Mouse (Mus musculus): ENCODE results near the gene Gm7714.
"Not testable (repeated sequence)": the region's sequence is repeated elsewhere in the genome, so short reads cannot be mapped to it uniquely, and the experiment has no call there.

DNA sequence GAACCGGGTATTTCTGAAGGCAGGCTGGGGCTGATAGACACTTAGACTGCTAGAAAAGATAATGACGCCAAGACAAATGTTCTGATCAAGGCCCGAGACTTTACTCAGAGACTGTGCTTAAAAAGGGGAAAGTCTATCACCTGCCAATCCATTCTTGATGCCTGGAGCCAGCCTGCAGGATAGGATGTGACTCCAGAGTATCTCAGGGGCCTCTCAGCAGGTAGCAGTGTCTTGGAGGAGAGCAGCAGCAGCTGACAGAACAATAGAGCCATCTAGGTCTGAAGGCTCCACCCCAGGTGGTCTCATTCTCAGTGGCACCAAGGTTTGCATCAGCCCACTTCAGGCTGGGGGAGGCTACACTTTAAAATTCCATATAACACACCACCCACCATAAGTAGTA, 42.6 kb downstream of the Gm7714 start:
- not testable (repeated sequence) for TF ChIP-seq TAL1, GATA1 (IDR thresholded peaks at IDR 0.05; ENCODE audit: low read length)

Data from erythroblast, embryonic 14.5 days (primary cell).